Mouse (Mus musculus): ENCODE data around the gene Flna. TPM values are rescaled to one million over a fixed set of nuclear protein-coding genes. Genes with fewer than 3 reads are reported as not detected.

Gene Flna
- total and polyA plus RNA-seq, 3 experiments = 87.4 to 218 (median 104) TPM

DNA sequence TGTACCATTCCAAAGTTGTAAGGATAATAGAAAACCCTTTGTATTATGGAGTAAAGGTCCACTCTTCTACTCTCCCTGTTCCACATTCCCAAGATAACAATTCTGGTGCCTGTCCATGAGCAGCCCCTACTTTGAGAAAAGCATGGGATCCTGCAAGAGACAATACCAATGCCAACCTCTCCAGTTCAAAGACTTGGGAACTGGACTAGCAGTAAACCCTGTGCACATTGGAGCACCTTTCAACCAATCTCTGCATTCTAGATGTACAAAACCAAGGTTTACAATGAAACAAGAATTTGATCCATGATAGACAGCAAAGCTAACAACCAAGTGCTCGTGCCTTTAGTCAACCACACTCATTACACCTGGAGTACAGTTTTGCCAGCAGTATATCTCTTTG is 4.5 kb downstream of the Flna start:
- intact Hi-C loops (cut with DNase I) = loop anchor here (2.0 to 10.0 kb wide), 6 partner anchors 37 to 278 kb away; partner anchors contain the start of genes Dnase1l1, G6pdx, Hcfc1 and Irak1
- H3K9ac ChIP-seq (ENCODE audit: low read depth, low read length) = peak overlapping the region; percentile 57; the same call in 1 of the 2 replicates
- peak overlapping the region; percentile 60 for H3K4me3 ChIP-seq
- DNase-seq = no peak
- H3K4me1 ChIP-seq (ENCODE audit: control insufficient read depth, insufficient read depth, low read length) = peaks cover 3% of the 10 kb centered on the region
- WGBS = 28% methylated on average over 1 of the region's 1 CpGs
- H3K79me2 ChIP-seq (replicated peaks; ENCODE audit: control insufficient read depth, insufficient read depth, low read length) = no peaks in the 10 kb centered on the region
- no peaks in the 10 kb centered on the region for H3K27me3 ChIP-seq (ENCODE audit: control insufficient read depth, insufficient read depth, low read length)
- TF ChIP-seq EP300 (IDR thresholded peaks at IDR 0.05; ENCODE audit: insufficient read depth, low read depth, low read length) = no peak
- TF ChIP-seq CTCF (IDR thresholded peaks at IDR 0.05) = no peak
- TF ChIP-seq POLR2A (IDR thresholded peaks at IDR 0.05; ENCODE audit: insufficient read depth, low read depth, low read length) = no peak
- peak overlapping the region; percentile 91 for H3K27ac ChIP-seq
- H3K36me3 ChIP-seq (ENCODE audit: control insufficient read depth, insufficient read depth, low read length) = no peaks in the 10 kb centered on the region

DNA sequence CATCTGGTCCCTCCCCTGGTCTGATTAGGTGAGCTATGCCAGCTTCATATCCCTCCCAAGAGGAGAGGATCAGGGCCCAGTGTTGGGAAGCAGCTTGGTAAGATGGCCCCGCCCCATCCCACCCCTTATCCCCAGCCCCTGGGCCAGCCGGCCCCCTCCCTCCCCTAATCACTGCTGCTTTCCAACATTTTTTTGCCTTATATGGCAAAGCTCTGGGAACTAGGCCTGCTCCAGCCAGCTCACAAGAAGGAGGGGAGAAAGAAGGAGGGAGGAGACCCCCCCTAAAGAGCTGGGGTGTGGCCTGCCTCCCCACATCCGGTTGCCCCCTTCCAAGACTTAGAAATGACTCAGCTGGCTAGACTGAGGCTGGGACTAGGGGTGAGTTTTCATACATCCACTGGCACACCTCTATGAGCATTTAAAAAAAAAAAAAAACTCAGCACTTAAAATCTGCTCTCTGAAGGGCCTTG is 5.0 kb downstream of the Flna start:
- 14% methylated on average over 3 of the region's 3 CpGs for WGBS
- peak overlapping the region; percentile 42; the same call in 1 of the 2 replicates for H3K9ac ChIP-seq (ENCODE audit: low read depth, low read length)
- intact Hi-C loops (cut with DNase I) = loop anchor here (2.0 to 10.0 kb wide), 7 partner anchors 38 to 278 kb away; partner anchors contain the start of genes Dnase1l1, G6pdx, Hcfc1 and Irak1
- peak; percentile 62 to 78 for DNase-seq
- no peaks in the 10 kb centered on the region for H3K36me3 ChIP-seq (ENCODE audit: control insufficient read depth, insufficient read depth, low read length)
- H3K79me2 ChIP-seq (replicated peaks; ENCODE audit: control insufficient read depth, insufficient read depth, low read length) = no peaks in the 10 kb centered on the region
- H3K27ac ChIP-seq = peak overlapping the region; percentile 91
- TF ChIP-seq EP300 (IDR thresholded peaks at IDR 0.05; ENCODE audit: insufficient read depth, low read depth, low read length) = 0 out of 2 replicates have a peak, but pooled peaks have one; percentile 9
- TF ChIP-seq POLR2A (IDR thresholded peaks at IDR 0.05; ENCODE audit: insufficient read depth, low read depth, low read length) = no peak
- TF ChIP-seq CTCF (IDR thresholded peaks at IDR 0.05) = no peak
- no peaks in the 10 kb centered on the region for H3K27me3 ChIP-seq (ENCODE audit: control insufficient read depth, insufficient read depth, low read length)
- peak overlapping the region; percentile 60 for H3K4me3 ChIP-seq
- peaks cover 3% of the 10 kb centered on the region for H3K4me1 ChIP-seq (ENCODE audit: control insufficient read depth, insufficient read depth, low read length)

DNA sequence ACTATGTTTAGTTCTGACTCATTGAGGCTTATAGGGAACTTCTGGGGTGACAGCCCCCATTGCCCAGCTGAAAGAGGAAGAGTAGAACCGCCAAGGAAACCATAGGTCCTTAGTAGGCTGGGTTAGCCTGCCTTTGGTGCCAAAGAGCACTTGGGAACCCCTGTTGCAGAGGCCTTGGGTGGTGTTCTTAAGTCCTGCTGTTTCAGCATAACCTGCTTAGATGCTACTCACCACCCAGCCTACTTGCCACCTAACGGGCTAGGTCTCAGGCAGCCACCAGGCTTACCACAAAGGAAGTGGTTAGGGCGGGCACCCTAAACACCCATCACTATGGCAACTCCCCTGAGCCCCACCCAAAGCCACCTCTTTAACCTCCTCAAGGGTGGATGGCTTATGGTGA is 5.8 kb downstream of the Flna start:
- Histone ChIP-seq H3K9ac (ENCODE audit: low read depth, low read length) (peak overlapping the region; percentile 47), H3K36me3 (ENCODE audit: control insufficient read depth, insufficient read depth, low read length) (no peaks in the 10 kb centered on the region), H3K4me3 (peak overlapping the region; percentile 19; the same call in 1 of the 2 replicates), H3K4me1 (ENCODE audit: control insufficient read depth, insufficient read depth, low read length) (no peaks in the 10 kb centered on the region; the same call in 1 of the 2 replicates), H3K27ac (peak overlapping the region; percentile 70), H3K79me2 (replicated peaks; ENCODE audit: control insufficient read depth, insufficient read depth, low read length) (no peaks in the 10 kb centered on the region), H3K27me3 (ENCODE audit: control insufficient read depth, insufficient read depth, low read length) (no peaks in the 10 kb centered on the region)
- intact Hi-C loops (cut with DNase I) = loop anchor here (2.0 to 10.0 kb wide), 3 partner anchors 127 to 277 kb away; partner anchors contain the start of gene Hcfc1
- TF ChIP-seq CTCF (IDR thresholded peaks at IDR 0.05) = no peak
- no peak for TF ChIP-seq EP300 (IDR thresholded peaks at IDR 0.05; ENCODE audit: insufficient read depth, low read depth, low read length)
- TF ChIP-seq POLR2A (IDR thresholded peaks at IDR 0.05; ENCODE audit: insufficient read depth, low read depth, low read length) = no peak
- WGBS = 48% methylated on average over 3 of the region's 3 CpGs
- DNase-seq = peak; percentile 34 to 51

DNA sequence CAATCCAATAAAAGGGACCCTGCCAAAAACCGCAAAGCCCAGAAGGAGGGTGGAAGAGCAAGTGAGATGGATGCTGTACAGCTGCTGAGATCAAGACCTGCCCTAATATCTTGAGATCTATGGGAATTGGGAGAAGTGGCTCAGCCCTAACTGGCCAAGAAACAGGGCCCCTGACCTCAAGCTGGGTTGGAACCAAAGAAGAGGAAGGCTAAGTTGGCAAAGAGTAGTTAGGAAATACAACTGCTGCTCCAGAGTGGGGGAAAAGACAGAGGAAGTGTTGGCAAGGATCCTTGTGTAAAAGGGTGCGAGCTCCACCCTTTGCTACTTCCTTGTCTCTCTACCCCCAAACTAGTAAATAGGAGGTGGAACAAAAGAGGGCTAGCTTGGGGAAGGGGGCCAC is 6.2 kb downstream of the Flna start:
- intact Hi-C loops (cut with DNase I) = loop anchor here (5.0 to 10.0 kb wide), 2 partner anchors 126 to 159 kb away; no protein-coding TSS in a partner anchor
- no peak for DNase-seq

DNA sequence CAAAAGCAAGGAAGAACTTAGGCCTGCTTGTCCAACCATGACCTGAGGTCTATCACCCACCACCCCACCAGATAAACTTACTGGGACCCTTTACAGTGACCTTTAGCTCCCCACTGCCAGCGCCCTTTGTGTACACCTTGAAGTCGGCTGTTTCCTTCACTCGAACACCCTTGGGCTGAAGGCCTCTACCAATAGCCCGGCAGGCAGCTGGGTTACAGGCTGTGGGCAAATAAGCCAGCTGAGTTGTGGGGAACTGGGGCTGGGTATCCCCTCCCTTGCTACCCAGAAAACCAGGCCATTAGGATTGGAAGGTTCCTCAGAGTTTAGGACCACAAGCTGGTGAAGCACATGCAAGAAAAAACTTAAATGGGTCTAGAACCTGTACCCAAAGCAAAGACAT is 9.3 kb downstream of the Flna start:
- no peak for DNase-seq
- H3K4me3 ChIP-seq = no peak overlapping the region
- 83% methylated on average over 4 of the region's 4 CpGs for WGBS
- intact Hi-C loops (cut with DNase I) = loop anchor here (5.0 to 10.0 kb wide), 2 partner anchors 123 to 156 kb away; no protein-coding TSS in a partner anchor
- H3K27ac ChIP-seq = no peak overlapping the region
- TF ChIP-seq POLR2A (IDR thresholded peaks at IDR 0.05; ENCODE audit: insufficient read depth, low read depth, low read length) (no peak), EP300 (IDR thresholded peaks at IDR 0.05; ENCODE audit: insufficient read depth, low read depth, low read length) (no peak), CTCF (IDR thresholded peaks at IDR 0.05) (no peak)
- no peaks in the 10 kb centered on the region for H3K27me3 ChIP-seq (ENCODE audit: control insufficient read depth, insufficient read depth, low read length)
- H3K9ac ChIP-seq (ENCODE audit: low read depth, low read length) = no peak overlapping the region
- H3K4me1 ChIP-seq (ENCODE audit: control insufficient read depth, insufficient read depth, low read length) = no peaks in the 10 kb centered on the region
- no peaks in the 10 kb centered on the region for H3K79me2 ChIP-seq (replicated peaks; ENCODE audit: control insufficient read depth, insufficient read depth, low read length)
- H3K36me3 ChIP-seq (ENCODE audit: control insufficient read depth, insufficient read depth, low read length) = no peaks in the 10 kb centered on the region; the same call in 1 of the 2 replicates

More for the DNA sequence above, 6.2 kb downstream of the Flna start:
- 48% methylated on average over 2 of the region's 2 CpGs for WGBS
- no peak overlapping the region; the same call in 1 of the 2 replicates for H3K9ac ChIP-seq (ENCODE audit: low read depth, low read length)
- H3K79me2 ChIP-seq (replicated peaks; ENCODE audit: control insufficient read depth, insufficient read depth, low read length) = no peaks in the 10 kb centered on the region
- no peaks in the 10 kb centered on the region for H3K36me3 ChIP-seq (ENCODE audit: control insufficient read depth, insufficient read depth, low read length)
- no peaks in the 10 kb centered on the region for H3K4me1 ChIP-seq (ENCODE audit: control insufficient read depth, insufficient read depth, low read length)
- no peaks in the 10 kb centered on the region for H3K27me3 ChIP-seq (ENCODE audit: control insufficient read depth, insufficient read depth, low read length)
- H3K4me3 ChIP-seq = no peak overlapping the region
- peak overlapping the region; percentile 70 for H3K27ac ChIP-seq
- no peak for TF ChIP-seq CTCF (IDR thresholded peaks at IDR 0.05)
- no peak for TF ChIP-seq EP300 (IDR thresholded peaks at IDR 0.05; ENCODE audit: insufficient read depth, low read depth, low read length)
- no peak for TF ChIP-seq POLR2A (IDR thresholded peaks at IDR 0.05; ENCODE audit: insufficient read depth, low read depth, low read length)

DNA sequence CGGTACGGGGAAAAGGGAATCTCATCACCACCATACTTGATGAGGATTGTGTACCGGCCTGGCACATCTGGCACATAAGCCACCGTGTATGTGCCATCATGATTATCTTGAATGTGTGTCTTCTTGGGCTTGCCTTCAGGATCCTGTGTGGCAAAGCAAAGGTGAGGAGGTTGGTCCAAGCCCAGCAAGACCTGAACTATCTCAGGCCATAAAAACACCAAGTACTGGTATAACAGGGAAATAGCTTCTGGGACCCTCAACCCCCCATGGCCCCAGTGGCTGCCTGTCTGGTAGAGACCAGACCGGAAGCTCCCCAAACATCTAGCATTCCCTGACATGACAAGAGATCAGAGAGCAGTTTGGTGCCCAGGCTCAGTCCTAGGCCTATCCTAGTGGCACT is 16.4 kb downstream of the Flna start:
- Histone ChIP-seq H3K36me3 (ENCODE audit: control insufficient read depth, insufficient read depth, low read length) (no peaks in the 10 kb centered on the region; the same call in 1 of the 2 replicates), H3K79me2 (replicated peaks; ENCODE audit: control insufficient read depth, insufficient read depth, low read length) (no peaks in the 10 kb centered on the region), H3K4me3 (no peak overlapping the region), H3K4me1 (ENCODE audit: control insufficient read depth, insufficient read depth, low read length) (no peaks in the 10 kb centered on the region), H3K27me3 (ENCODE audit: control insufficient read depth, insufficient read depth, low read length) (no peaks in the 10 kb centered on the region), H3K9ac (ENCODE audit: low read depth, low read length) (no peak overlapping the region), H3K27ac (no peak overlapping the region)
- DNase-seq = no peak
- intact Hi-C loops (cut with DNase I) = no loop called here
- TF ChIP-seq POLR2A (IDR thresholded peaks at IDR 0.05; ENCODE audit: insufficient read depth, low read depth, low read length) (no peak), EP300 (IDR thresholded peaks at IDR 0.05; ENCODE audit: insufficient read depth, low read depth, low read length) (no peak), CTCF (IDR thresholded peaks at IDR 0.05) (no peak)
- 86% methylated on average over 5 of the region's 5 CpGs for WGBS
